Mouse (Mus musculus) myocyte (in vitro differentiated cells): ENCODE measurements around the gene Epha4.

Experiments used
- CEBPB ChIP-seq: IDR thresholded peaks from 2 replicates; pipeline ENCODE4 v1.6.1; 2011; ENCODE audit warnings: mild to moderate bottlenecking, moderate library complexity; ENCODE audit not compliant: poor library complexity, insufficient read depth, severe bottlenecking
- E2F4 ChIP-seq: IDR thresholded peaks from one replicate; pipeline ENCODE4 v1.6.1; 2011; ENCODE audit warnings: mild to moderate bottlenecking, control low read depth, moderate library complexity; ENCODE audit not compliant: insufficient read depth
- MAX ChIP-seq: IDR thresholded peaks from one replicate; pipeline ENCODE4 v1.6.1; 2011; ENCODE audit warnings: low read depth, mild to moderate bottlenecking, control low read depth
- MYOD1 ChIP-seq, 3 experiments: IDR thresholded peaks; one replicate each; pipeline ENCODE4 v1.6.1; 2011; ENCODE audit warnings: control low read depth in 2 of 3, low read depth in 2 of 3, mild to moderate bottlenecking in 2 of 3, moderate library complexity in 1 of 3; ENCODE audit not compliant: insufficient read length in 2 of 3, control insufficient read depth in 1 of 3
- MYOG ChIP-seq, 3 experiments: IDR thresholded peaks; one replicate each; pipeline ENCODE4 v1.6.1; 2011; ENCODE audit warnings: control low read depth in 2 of 3, low read depth in 2 of 3, mild to moderate bottlenecking in 2 of 3; ENCODE audit not compliant: insufficient read length in 2 of 3, control insufficient read depth in 1 of 3, insufficient read depth in 1 of 3
- POLR2A ChIP-seq: IDR thresholded peaks from one replicate; pipeline ENCODE4 v1.6.1; 2011; ENCODE audit warnings: low read depth, mild to moderate bottlenecking, control low read depth, moderate library complexity; ENCODE audit not compliant: insufficient read length
- POLR2AphosphoS2 ChIP-seq: IDR thresholded peaks from one replicate; pipeline ENCODE4 v1.6.1; 2011; ENCODE audit warnings: low read depth, control low read depth; ENCODE audit not compliant: insufficient read length
- TCF12 ChIP-seq: IDR thresholded peaks from one replicate; pipeline ENCODE4 v1.6.1; 2011; ENCODE audit warnings: mild to moderate bottlenecking, control low read depth; ENCODE audit not compliant: poor library complexity, insufficient read depth, severe bottlenecking
- USF1 ChIP-seq: IDR thresholded peaks from one replicate; pipeline ENCODE4 v1.6.1; 2011; ENCODE audit warnings: low read depth, mild to moderate bottlenecking, control low read depth, moderate library complexity

DNA sequence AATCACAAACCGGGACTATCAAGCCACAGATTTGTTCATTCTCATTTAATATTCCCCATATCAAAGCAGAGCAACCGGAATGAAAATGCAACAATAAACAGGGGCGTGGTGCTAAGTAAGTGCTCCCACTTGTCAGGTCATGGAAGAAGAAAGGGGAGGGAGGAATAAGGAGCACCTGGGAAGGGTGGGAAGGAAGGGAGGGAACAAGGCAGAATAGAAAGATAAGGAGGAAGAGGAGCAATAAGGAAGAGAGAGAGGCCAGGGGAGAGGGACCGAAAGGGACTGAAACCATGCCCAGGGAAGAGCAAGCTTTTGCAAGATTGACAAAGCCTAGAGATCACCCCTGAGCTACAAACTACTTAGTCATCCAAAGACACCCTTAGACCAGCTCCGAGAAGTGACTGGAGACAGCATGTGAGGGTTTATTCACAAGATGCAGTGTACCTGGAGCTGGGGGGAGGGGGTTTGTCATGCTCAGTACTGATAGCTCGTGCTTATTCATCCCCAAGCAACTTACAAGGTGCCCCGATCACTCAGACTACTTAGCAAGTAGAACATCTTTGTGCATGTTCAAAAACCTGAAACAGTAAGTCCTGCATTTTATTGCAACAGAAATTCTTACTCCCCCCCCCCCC lies 56.0 kb downstream of the Epha4 start:
- no peak for TF ChIP-seq CEBPB
- TF ChIP-seq POLR2A = no peak
- TF ChIP-seq MYOG (IDR thresholded peaks at IDR 0.05; ENCODE audit: control insufficient read depth in 1 of 3, insufficient read depth in 1 of 3, insufficient read length in 2 of 3, low read depth in 2 of 3) = no peak
- no peak for TF ChIP-seq USF1
- no peak for TF ChIP-seq MAX
- TF ChIP-seq TCF12 = no peak
- no peak for TF ChIP-seq E2F4
- TF ChIP-seq POLR2AphosphoS2 = no peak
- TF ChIP-seq MYOD1 (IDR thresholded peaks at IDR 0.05; ENCODE audit: control insufficient read depth in 1 of 3, insufficient read length in 2 of 3, low read depth in 2 of 3) = no peak
